Mouse (Mus musculus) skeletal muscle tissue, adult 2 months (tissue): ENCODE results near the gene Rem2.

Experiments
- DNase-seq: peaks from one replicate; pipeline ENCODE4 v3.0.0-alpha.2; 2012; ENCODE audit warnings: low read depth, low spot score

Gene Rem2

DNA sequence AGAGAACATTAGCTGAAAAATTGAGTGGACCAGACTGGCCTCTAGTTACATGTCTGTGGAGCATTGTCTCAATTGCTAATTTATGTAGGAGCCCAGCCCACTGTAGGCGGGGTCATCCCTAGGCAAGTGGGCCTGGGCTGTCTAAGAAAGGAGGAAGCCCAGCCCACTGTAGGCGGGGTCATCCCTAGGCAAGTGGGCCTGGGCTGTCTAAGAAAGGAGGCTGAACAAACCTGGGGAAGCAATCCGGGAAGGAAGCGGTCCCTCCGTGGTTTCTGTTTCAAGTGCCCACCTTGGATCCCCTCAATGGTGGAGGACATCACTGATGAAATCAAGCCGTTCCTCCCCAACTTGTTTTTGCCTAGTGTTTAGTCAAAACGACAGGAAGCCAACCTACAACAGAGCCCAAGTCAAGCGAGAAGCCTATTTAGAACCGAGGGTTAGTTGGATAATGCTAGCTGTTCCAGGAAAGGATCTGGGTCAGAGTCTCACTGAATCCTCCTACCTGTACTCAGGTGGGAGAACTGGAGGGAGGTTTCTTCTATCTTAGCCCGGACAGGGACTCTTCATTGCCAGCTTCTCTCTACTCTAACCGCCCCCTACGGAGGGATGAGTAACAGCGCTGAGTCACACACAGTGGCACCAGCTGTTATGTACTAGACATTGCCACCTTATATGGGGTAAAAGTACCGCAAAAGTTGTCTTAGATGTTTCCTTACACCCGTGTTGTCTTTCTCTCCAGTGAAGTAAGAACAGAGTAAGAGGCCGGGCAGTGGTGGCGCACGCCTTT, 16.6 kb downstream of the Rem2 start:
- DNase-seq = no peak

GRCm38 (mm10) chr14:54493236-54493635, 17.3 kb downstream of the Rem2 start:
- DNase-seq = no peak

GRCm38 (mm10) chr14:54494234-54494633, 18.3 kb downstream of the Rem2 start:
- DNase-seq = peak; percentile 45

DNA sequence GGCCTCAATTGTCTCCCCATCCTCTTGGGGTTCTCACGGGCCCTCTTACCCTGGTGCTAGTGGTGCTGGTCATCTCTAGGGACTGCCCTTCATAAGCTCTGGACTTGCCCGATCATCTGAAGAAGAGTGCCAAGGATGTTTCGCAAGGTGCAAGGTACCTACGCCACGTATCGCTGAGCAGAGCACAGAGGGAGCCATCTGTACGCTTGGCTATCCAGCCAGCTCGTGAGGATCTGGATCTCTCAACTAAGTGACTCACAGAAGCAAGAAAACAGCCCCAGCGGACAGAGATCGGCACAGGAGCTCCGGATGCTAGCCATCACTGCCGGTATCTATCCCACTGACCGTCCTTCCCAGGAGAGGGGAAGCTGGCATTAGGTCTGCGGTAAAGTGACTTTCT, 20.8 kb downstream of the Rem2 start:
- DNase-seq = no peak

DNA sequence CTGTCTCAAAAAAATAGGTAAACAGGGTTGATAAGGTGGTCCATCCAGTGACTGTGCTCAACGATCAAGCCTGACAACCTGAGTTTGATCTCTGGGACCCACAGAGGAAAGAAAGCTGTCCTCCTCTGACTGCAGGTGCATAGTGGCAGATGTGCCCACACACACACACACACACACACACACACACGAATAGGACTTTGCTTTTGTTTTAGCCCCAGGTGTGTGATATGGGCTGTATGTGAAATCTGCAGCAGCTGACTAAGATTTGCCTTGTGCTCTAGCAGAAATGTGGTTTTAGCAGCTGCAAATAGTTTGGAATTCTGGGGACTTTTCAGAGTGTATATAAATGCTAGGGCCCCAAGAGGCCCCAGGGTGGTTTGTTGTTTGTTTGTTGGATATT, 23.4 kb downstream of the Rem2 start:
- DNase-seq = no peak

- no peak for DNase-seq
Observed at GRCm38 (mm10) chr14:54501365-54501764, 25.5 kb downstream of the Rem2 start.

DNA sequence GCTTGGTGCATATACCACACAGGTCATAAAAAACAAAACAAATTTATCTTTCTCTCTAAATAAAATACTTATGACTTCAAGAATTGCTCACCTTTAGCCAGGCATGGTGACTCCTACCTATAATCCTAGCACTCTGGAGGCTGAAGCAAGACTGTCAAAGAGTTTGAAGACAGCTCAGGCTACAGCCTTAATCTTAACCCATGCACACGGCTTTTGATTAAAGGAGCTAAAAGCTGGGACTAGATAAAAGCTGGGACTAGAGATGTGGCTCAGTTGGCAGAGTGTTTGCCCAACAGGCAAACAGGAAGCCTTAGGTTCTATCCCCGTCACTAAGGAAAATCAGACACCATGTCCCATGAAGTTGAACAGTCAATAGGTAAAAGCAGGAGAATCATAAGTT, 27.2 kb downstream of the Rem2 start:
- DNase-seq = no peak

DNA sequence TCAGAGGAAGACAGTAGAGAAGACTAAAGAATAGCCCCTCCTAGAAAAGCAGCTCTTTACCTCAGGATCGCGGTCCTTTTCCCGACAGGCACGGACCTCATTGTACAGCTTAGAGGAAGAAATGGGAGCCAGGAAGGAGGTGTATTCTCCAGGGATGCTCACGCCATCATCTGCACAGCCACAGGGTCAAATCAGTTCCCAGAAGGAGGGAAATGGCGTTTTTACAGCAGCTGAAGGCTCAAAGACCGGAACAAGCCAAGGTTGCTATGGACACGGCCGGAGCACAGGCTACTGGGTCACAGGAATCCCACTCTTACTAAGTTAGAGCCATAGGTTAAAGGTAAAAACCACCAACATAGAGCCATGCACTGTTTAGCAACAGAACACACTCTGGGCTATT, 33.9 kb downstream of the Rem2 start:
- no peak for DNase-seq

DNA sequence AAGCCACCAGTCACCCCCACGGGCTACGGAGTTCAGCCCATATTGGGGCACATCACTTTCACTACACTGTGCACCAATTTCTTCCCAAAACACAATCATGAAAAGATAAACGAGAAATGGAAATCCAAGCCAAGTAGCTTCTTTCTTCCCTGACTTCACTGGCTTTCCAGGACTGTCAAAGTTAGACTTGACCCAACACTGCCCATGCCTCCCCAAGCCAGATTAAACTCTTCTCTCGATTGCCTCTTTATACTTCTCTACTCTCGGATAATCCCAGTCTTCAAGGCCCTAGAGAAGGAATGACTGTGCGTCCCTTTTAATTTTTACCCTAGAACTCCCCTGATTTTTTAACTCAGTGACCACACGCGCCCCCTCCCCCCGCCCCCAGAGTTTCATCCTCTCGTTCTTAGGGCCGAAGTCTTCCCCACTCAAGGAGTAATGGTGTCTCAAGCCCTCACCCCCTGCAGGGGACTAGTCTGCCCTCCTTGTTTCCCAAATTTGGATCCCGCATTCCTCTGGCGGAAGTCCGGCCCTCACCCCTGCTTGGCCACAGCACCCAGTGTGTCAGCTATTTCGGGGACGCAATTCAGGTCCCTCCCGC, 40.9 kb downstream of the Rem2 start:
- DNase-seq = no peak

DNA sequence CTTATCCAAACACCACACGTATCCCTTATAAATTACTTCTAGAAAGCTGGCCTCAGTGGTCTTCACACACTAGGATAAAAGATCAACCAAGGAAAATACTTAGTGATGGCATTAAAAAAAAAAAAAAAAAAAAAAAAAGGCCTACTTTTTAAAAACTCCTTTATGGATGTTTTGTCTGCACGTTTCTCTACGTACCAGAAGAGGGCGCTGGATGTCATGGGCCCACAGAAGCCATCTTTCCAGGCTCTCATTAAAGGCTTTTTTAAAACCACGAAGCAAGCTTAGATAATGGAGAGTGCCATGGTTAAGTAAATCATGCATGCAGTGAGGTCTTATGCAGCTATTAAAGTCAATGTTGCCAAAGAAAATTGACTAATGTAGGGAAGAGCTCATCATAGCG, 47.7 kb downstream of the Rem2 start:
- DNase-seq = no peak

DNA sequence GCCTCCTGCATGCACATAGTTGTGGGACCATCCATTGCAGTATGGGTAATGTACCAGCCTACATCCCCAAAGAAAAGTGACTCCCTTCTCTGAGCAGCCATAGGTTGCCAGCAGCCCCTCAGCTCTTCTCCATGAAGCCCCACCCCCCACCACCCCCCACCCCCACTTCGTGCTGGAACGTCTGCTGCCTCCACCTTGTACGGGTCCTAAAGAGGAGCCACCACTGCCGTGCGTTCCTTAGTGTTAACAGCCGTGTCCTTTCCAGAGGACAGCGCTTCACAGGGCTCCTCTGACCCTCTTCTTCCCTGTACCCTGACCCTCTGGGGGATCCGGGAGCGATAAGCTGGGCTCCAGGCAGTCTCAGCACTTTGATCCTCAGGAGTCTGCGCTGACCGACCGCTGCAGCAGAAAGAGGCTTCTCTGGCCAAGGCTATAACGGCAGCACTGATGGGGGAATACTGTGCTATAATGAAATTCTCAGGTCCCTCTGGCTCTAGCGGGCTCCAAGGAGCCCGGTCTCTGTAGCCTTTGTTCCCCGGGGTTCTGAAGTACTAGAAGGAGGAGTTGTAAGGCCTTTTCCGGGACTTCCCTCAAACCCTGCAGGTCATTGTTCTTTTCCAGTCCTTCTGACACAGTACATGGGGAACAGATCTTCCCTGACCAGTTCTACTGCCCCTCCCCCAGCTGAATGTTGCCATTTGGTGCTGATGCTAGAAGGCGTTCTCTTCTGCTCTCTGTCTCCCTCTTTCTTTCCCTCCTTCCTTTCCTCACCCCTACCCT, 51.5 kb downstream of the Rem2 start:
- DNase-seq = no peak

GRCm38 (mm10) chr14:54528007-54528393, 52.1 kb downstream of the Rem2 start:
- DNase-seq = no peak

DNA sequence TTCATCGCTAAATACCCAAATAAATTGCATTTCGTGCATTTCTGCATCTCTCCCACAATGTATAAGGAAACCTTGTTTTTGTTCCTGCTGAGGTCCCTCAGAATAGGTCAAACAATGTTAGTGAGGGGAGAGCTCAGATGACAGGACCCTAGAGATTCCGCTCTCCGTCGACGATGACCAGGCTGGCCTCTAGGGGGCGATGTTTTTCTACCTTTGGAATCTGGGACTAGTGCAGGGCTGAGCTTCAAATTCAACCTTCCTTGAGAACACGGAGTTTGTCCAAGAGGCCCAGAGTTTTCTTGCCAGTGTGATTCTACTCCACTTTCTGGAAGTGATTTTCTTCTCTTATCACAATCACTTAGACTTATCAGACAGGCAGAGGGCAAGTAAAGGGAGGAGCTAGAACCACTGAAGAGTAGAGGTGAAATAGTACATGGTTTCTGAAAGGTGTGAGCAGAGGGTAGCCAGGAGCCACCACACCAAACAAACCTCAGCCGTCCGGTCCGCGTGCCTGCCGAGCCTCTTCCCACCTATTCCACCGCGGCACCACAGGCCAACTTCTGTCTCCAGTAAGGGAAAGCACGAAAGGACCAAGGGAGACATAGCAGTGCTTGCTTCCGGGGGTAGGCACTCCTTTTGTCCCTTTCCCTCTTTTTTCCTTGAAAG, 52.7 kb downstream of the Rem2 start:
- DNase-seq = peak; percentile 47
